Mouse (Mus musculus): Measurements from ENCODE around the gene Mpp2. TPM values are rescaled to one million over a fixed set of nuclear protein-coding genes. Genes with fewer than 3 reads are reported as not detected.

The Mpp2 gene
- polyA plus RNA-seq, 1 experiment from 2014 or later: 12.8 TPM

GRCm38 (mm10) chr11:102102485-102103258 lies 14.4 kb upstream of the Mpp2 start:
- Histone ChIP-seq H3K36me3 (ENCODE audit: control insufficient read depth, insufficient read depth, low read length) (no peaks in the 10 kb centered on the region), H3K4me1 (replicated peaks; ENCODE audit: control insufficient read depth, insufficient read depth, low read length) (peaks cover 18% of the 10 kb centered on the region), H3K4me2 (peak overlapping the region; percentile 4; the same call in 1 of the 2 replicates), H3K27me3 (replicated peaks; ENCODE audit: control insufficient read depth, insufficient read depth, low read length) (peaks cover 72% of the 10 kb centered on the region), H3K9me3 (ENCODE audit: control insufficient read depth, low read length) (no peaks in the 10 kb centered on the region), H3K9ac (ENCODE audit: low read depth, low read length) (no peak overlapping the region), H3K27ac (ENCODE audit: low read depth, low read length) (no peak overlapping the region), H3K4me3 (ENCODE audit: low read depth, low read length) (no peak overlapping the region)
- DNase-seq (ENCODE audit: low spot score): peak; percentile 68
- peak; percentile 51; the same call in 1 of the 2 replicates for ATAC-seq (replicated peaks; ENCODE audit: low FRiP score)
- 10% methylated on average over 17 of the region's 17 CpGs for whole genome bisulfite sequencing

DNA sequence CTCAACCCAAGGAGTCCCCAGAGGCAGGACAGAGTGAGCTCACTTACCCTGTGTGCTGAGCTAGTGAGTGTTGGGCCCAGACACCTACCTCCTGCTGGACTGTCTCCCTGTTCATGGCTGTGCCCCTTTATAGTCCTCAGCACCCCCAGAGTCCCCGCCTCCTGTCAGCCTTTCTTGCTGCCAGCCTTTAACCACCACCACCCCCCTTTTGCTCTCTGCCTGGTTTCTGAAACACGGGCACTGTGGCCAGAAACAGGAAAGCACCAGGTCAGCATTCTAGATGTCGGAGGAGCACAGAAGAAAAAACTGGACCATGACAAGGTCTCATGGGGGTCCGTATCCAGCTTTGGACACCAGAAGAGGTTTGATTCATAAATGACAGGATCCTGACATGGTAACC lies 12.9 kb upstream of the Mpp2 start, which contains the start of gene Ppy:
TSS of gene Ppy (minus strand) at position 101 of the 400 bp plus-strand sequence.
- no peak within 1 kb of the TSS for H3K27ac ChIP-seq (ENCODE audit: low read depth, low read length)

GRCm38 (mm10) chr11:102096887-102097391 lies 8.6 kb upstream of the Mpp2 start:
- Histone ChIP-seq H3K27me3 (replicated peaks; ENCODE audit: control insufficient read depth, insufficient read depth, low read length) (peaks cover 22% of the 10 kb centered on the region), H3K4me1 (replicated peaks; ENCODE audit: control insufficient read depth, insufficient read depth, low read length) (peaks cover 23% of the 10 kb centered on the region), H3K27ac (ENCODE audit: low read depth, low read length) (peak overlapping the region; percentile 60; the same call in 1 of the 2 replicates), H3K9ac (ENCODE audit: low read depth, low read length) (peak overlapping the region; percentile 58), H3K36me3 (ENCODE audit: control insufficient read depth, insufficient read depth, low read length) (no peaks in the 10 kb centered on the region), H3K4me2 (peak overlapping the region; percentile 68), H3K9me3 (ENCODE audit: control insufficient read depth, low read length) (no peaks in the 10 kb centered on the region), H3K4me3 (ENCODE audit: low read depth, low read length) (peak overlapping the region; percentile 39)
- DNase-seq (ENCODE audit: low spot score) (peak; percentile 85), ATAC-seq (replicated peaks; ENCODE audit: low FRiP score) (peak; percentile 93)
- WGBS: 4% methylated on average over 17 of the region's 18 CpGs

More for the DNA sequence above, 12.9 kb upstream of the Mpp2 start, which contains the start of gene Ppy:
- no peak for DNase-seq (ENCODE audit: low spot score)
- ATAC-seq (replicated peaks; ENCODE audit: low FRiP score): no peak
- no peak within 1 kb of the TSS for H3K4me3 ChIP-seq (ENCODE audit: low read depth, low read length)
- no peaks in the 10 kb centered on the region for H3K36me3 ChIP-seq (ENCODE audit: control insufficient read depth, insufficient read depth, low read length)
- 72% methylated on average over 4 of the region's 4 CpGs for WGBS
- peaks cover 26% of the 10 kb centered on the region for H3K4me1 ChIP-seq (replicated peaks; ENCODE audit: control insufficient read depth, insufficient read depth, low read length)
- H3K4me2 ChIP-seq: peak within 1 kb of the TSS; percentile 4; the same call in 1 of the 2 replicates
- H3K9ac ChIP-seq (ENCODE audit: low read depth, low read length): no peak within 1 kb of the TSS
- peaks cover 58% of the 10 kb centered on the region for H3K27me3 ChIP-seq (replicated peaks; ENCODE audit: control insufficient read depth, insufficient read depth, low read length)
- H3K9me3 ChIP-seq (ENCODE audit: control insufficient read depth, low read length): no peaks in the 10 kb centered on the region

DNA sequence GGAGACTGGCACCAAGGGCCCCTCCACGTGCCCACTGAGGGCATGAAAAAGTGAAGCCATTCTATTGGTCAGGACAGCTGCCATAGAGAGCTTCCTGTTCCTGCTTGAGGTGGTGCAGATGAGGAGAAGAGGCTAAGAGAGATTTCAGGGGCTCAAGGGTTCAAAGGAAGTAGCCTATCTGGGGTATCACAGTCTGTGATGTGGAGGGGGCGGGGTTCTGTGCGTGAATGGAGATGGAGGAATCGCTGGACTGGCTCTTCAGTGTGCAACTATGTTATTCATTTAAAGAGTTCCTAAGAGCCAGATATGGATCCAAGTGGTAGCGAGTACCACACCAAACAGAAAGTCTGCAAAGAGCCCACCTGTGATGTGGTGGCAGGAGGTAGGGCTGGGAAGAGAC lies 8.1 kb upstream of the Mpp2 start:
- DNase-seq (ENCODE audit: low spot score) (no peak), ATAC-seq (replicated peaks; ENCODE audit: low FRiP score) (peak; percentile 22; the same call in 1 of the 2 replicates)
- Histone ChIP-seq H3K4me2 (peak overlapping the region; percentile 68), H3K9me3 (ENCODE audit: control insufficient read depth, low read length) (no peaks in the 10 kb centered on the region), H3K27me3 (replicated peaks; ENCODE audit: control insufficient read depth, insufficient read depth, low read length) (peaks cover 18% of the 10 kb centered on the region), H3K9ac (ENCODE audit: low read depth, low read length) (peak overlapping the region; percentile 42), H3K4me3 (ENCODE audit: low read depth, low read length) (peak overlapping the region; percentile 39), H3K27ac (ENCODE audit: low read depth, low read length) (peak overlapping the region; percentile 60; the same call in 1 of the 2 replicates), H3K36me3 (ENCODE audit: control insufficient read depth, insufficient read depth, low read length) (no peaks in the 10 kb centered on the region), H3K4me1 (replicated peaks; ENCODE audit: control insufficient read depth, insufficient read depth, low read length) (peaks cover 20% of the 10 kb centered on the region)
- WGBS: 62% methylated on average over 5 of the region's 5 CpGs

- H3K9ac ChIP-seq (ENCODE audit: low read depth, low read length): 0 out of 2 replicates have a peak overlapping the region, but pooled peaks have one; percentile 5
- no peak overlapping the region for H3K4me3 ChIP-seq (ENCODE audit: low read depth, low read length)
- DNase-seq (ENCODE audit: low spot score) (no peak), ATAC-seq (replicated peaks; ENCODE audit: low FRiP score) (no peak)
- 70% methylated on average over 3 of the region's 3 CpGs for WGBS
- peaks cover 12% of the 10 kb centered on the region for H3K27me3 ChIP-seq (replicated peaks; ENCODE audit: control insufficient read depth, insufficient read depth, low read length)
- H3K27ac ChIP-seq (ENCODE audit: low read depth, low read length): no peak overlapping the region
- peaks cover 20% of the 10 kb centered on the region for H3K4me1 ChIP-seq (replicated peaks; ENCODE audit: control insufficient read depth, insufficient read depth, low read length)
- no peaks in the 10 kb centered on the region for H3K36me3 ChIP-seq (ENCODE audit: control insufficient read depth, insufficient read depth, low read length)
- no peaks in the 10 kb centered on the region for H3K9me3 ChIP-seq (ENCODE audit: control insufficient read depth, low read length)
- no peak overlapping the region for H3K4me2 ChIP-seq
These were observed 7.4 kb upstream of the Mpp2 start for GRCm38 (mm10) chr11:102095676-102096075.

DNA sequence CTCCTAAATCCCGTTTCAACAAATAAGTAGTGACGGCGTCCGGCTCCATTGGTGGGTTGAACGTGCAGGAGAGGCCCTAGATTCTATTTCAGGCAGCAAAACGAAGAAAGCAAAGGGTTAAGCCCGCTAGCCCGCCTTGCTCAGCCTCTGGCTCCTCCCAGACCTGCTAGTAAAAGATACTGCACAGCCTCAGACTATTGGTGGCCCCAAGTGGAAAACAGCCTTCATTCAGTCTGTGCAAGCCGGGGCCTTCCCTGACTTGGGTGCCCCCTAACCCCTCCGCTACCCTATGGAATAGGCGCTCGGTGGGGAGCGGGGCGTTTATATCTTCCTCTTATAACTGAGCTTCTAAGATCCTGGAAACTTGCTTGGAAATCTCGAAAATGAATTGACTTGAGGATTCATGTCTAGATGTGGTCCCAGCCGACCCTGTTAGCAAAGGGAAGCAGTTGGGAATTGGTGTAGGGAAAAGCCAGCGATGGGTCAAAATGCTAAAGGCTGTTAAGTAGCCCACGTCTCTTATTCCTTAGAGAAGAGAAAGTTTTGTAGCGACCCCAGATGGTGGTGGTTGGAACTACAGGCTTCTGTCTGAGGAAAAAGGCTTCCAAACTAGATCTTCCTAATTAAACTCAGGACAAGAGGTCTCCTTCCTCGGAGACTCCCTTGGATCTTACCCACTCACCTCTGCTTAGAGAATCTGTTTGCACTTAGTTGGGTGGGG lies 933 bp upstream of the Mpp2 start:
- Histone ChIP-seq H3K36me3 (ENCODE audit: control insufficient read depth, insufficient read depth, low read length) (no peaks in the 10 kb centered on the region), H3K27ac (ENCODE audit: low read depth, low read length) (peak overlapping the region; percentile 91), H3K4me3 (ENCODE audit: low read depth, low read length) (peak overlapping the region; percentile 64), H3K9ac (ENCODE audit: low read depth, low read length) (peak overlapping the region; percentile 75), H3K27me3 (replicated peaks; ENCODE audit: control insufficient read depth, insufficient read depth, low read length) (0 out of 2 replicates have a peak, but pooled peaks cover 2% of the 10 kb centered on the region), H3K4me2 (peak overlapping the region; percentile 96), H3K9me3 (ENCODE audit: control insufficient read depth, low read length) (no peaks in the 10 kb centered on the region), H3K4me1 (replicated peaks; ENCODE audit: control insufficient read depth, insufficient read depth, low read length) (peaks cover 17% of the 10 kb centered on the region)
- 1% methylated on average over 20 of the region's 20 CpGs for WGBS
- peak; percentile 89 for ATAC-seq (replicated peaks; ENCODE audit: low FRiP score)
- peak; percentile 80 for DNase-seq (ENCODE audit: low spot score)

GRCm38 (mm10) chr11:102087081-102087751 lies 1.1 kb downstream of the Mpp2 start:
- peak; percentile 56 for ATAC-seq (replicated peaks; ENCODE audit: low FRiP score)

DNA sequence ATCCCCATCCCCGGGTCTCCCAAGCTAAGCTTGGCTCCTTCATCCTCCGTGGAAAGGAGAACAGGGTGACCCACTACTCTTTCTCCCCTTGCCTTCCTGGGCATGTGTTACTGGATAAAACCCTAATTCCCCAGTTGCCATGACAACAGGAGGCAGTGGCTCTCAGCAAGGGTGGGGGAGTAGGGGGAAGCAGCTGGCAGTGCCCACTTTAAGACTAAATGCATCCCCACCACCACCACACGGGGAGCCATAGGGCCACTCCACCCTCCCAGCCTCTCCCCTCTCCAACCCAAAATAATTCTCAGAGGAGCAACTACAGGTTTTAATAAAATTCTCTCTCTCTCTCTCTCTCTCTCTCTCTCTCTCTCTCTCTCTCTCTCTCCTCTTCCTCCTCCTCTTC lies 2.0 kb downstream of the Mpp2 start:
- peak overlapping the region; percentile 64; the same call in 1 of the 2 replicates for H3K4me3 ChIP-seq (ENCODE audit: low read depth, low read length)
- H3K4me1 ChIP-seq (replicated peaks; ENCODE audit: control insufficient read depth, insufficient read depth, low read length): peaks cover 28% of the 10 kb centered on the region
- H3K27ac ChIP-seq (ENCODE audit: low read depth, low read length): no peak overlapping the region
- ATAC-seq (replicated peaks; ENCODE audit: low FRiP score): no peak
- H3K36me3 ChIP-seq (ENCODE audit: control insufficient read depth, insufficient read depth, low read length): no peaks in the 10 kb centered on the region
- 23% methylated on average over 3 of the region's 3 CpGs for WGBS
- H3K27me3 ChIP-seq (replicated peaks; ENCODE audit: control insufficient read depth, insufficient read depth, low read length): peaks cover 10% of the 10 kb centered on the region; the same call in 1 of the 2 replicates
- peak overlapping the region; percentile 96 for H3K4me2 ChIP-seq
- H3K9me3 ChIP-seq (ENCODE audit: control insufficient read depth, low read length): no peaks in the 10 kb centered on the region
- H3K9ac ChIP-seq (ENCODE audit: low read depth, low read length): no peak overlapping the region; the same call in 1 of the 2 replicates
- peak; percentile 31 for DNase-seq (ENCODE audit: low spot score)

More at GRCm38 (mm10) chr11:102087081-102087751, 1.1 kb downstream of the Mpp2 start:
- H3K9ac ChIP-seq (ENCODE audit: low read depth, low read length): peak overlapping the region; percentile 75
- peaks cover 6% of the 10 kb centered on the region; the same call in 1 of the 2 replicates for H3K27me3 ChIP-seq (replicated peaks; ENCODE audit: control insufficient read depth, insufficient read depth, low read length)
- no peaks in the 10 kb centered on the region for H3K36me3 ChIP-seq (ENCODE audit: control insufficient read depth, insufficient read depth, low read length)
- DNase-seq (ENCODE audit: low spot score): peak; percentile 90
- H3K27ac ChIP-seq (ENCODE audit: low read depth, low read length): peak overlapping the region; percentile 91
- peak overlapping the region; percentile 64 for H3K4me3 ChIP-seq (ENCODE audit: low read depth, low read length)
- peaks cover 25% of the 10 kb centered on the region for H3K4me1 ChIP-seq (replicated peaks; ENCODE audit: control insufficient read depth, insufficient read depth, low read length)
- H3K4me2 ChIP-seq: peak overlapping the region; percentile 96
- no peaks in the 10 kb centered on the region for H3K9me3 ChIP-seq (ENCODE audit: control insufficient read depth, low read length)
- WGBS: under 1% methylated on average over 39 of the region's 39 CpGs
